Mouse (Mus musculus) small intestine, adult 2 months (tissue): Measurements from ENCODE around the gene Hcar1.

Experiments
- CTCF ChIP-seq: fragments of 200-500 bp; IDR thresholded peaks from 2 replicates; pipeline ENCODE4 v1.5.1; 2012; ENCODE audit warnings: low read depth, mild to moderate bottlenecking, control low read depth, inconsistent platforms, low read length, moderate library complexity, mixed read lengths; ENCODE audit not compliant: insufficient replicate concordance, insufficient read length; ENCODE audit errors: extremely low read depth
- POLR2A ChIP-seq: fragments of 200-500 bp; IDR thresholded peaks from 2 replicates; pipeline ENCODE4 v1.6.1; 2012; ENCODE audit warnings: low read depth, mild to moderate bottlenecking, control low read depth, inconsistent platforms, low read length, moderate library complexity

DNA sequence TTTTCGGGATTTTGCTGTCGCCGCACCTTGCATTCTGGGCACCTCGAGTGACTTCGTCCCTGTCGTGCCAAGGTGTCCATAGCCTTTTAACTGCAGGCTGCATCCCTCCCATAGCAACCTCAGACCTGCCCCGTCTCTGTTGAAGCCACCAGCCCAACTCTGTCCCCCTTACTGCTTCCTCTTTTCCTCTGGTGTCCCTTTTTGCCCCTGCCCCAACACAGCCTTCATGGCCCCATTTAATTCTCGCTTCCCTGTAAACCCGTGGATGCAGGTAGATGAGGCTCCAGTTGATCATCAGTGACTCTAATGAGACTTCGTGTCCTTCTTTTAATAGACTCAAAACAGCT, 27.8 kb upstream of the Hcar1 start:
- TF ChIP-seq CTCF (no peak), POLR2A (no peak)
